In the genomic region with DNA sequence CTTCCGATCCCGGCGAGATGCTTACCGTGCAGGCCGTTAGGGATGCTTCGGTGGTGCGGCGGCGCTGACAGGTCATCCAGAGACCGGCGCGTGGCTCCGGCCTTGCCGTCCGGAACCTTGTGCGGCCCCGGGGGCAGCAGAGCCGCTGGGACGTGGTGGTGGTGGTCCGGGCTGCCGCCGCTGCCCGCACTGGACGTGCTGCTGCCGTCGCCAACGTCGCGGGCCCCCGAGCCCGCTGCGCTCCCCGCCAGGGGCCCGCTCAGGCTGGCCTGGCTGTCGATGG, we compare ENCODE assay signal across 8 mouse cellular contexts. TPM values are rescaled to one million over a fixed set of nuclear protein-coding genes. Genes with fewer than 3 reads are reported as not detected.
DNase-seq lines count a peak whose midpoint lies in the region; ATAC-seq lines count a peak whose summit lies in the region.

No protein-coding gene starts in this region.

- no peak for DNase-seq in kidney, adult 11 months
- DNase-seq in embryonic facial prominence, embryonic 10.5 days (ENCODE audit: low spot score): peak; percentile 47
- peak; percentile 37 for DNase-seq in midbrain, embryonic 14.5 days
- no peak for DNase-seq in layer of hippocampus, postnatal 10 days (ENCODE audit: low spot score in 2 of 2)
- DNase-seq in layer of hippocampus, adult 8-10 months (ENCODE audit: low spot score in 2 of 2): no peak
- DNase-seq in spleen, postnatal 10 days (ENCODE audit: low spot score in 2 of 2): no peak

- no peak for ATAC-seq in kidney, embryonic 15.5 days (replicated peaks; ENCODE audit: low FRiP score)
- ATAC-seq in hindbrain, embryonic 12.5 days (ENCODE audit: low FRiP score): no peak
- ATAC-seq in midbrain, embryonic 14.5 days (ENCODE audit: low FRiP score, low TSS enrichment): no peak

- no peaks in the 10 kb centered on the region for H3K36me3 ChIP-seq in kidney, embryonic 15.5 days
- peaks cover 23% of the 10 kb centered on the region for H3K36me3 ChIP-seq in embryonic facial prominence, embryonic 10.5 days (replicated peaks)
- no peaks in the 10 kb centered on the region for H3K36me3 ChIP-seq in hindbrain, embryonic 12.5 days
- no peaks in the 10 kb centered on the region for H3K36me3 ChIP-seq in midbrain, embryonic 14.5 days (ENCODE audit: control insufficient read depth, insufficient read depth, low read length)

- H3K4me2 ChIP-seq in kidney, embryonic 15.5 days: peak overlapping the region; percentile 97
- peak overlapping the region; percentile 94 for H3K4me2 ChIP-seq in hindbrain, embryonic 12.5 days (replicated peaks)
- peak overlapping the region; percentile 98 for H3K4me2 ChIP-seq in midbrain, embryonic 14.5 days (ENCODE audit: low read length)

- peak overlapping the region; percentile 73 for H3K9ac ChIP-seq in kidney, embryonic 15.5 days
- peak overlapping the region; percentile 93 for H3K9ac ChIP-seq in hindbrain, embryonic 12.5 days
- peak overlapping the region; percentile 90 for H3K9ac ChIP-seq in midbrain, embryonic 14.5 days (replicated peaks; ENCODE audit: low read length)

- no peak overlapping the region for H3K27ac ChIP-seq in kidney, embryonic 15.5 days
- H3K27ac ChIP-seq in embryonic facial prominence, embryonic 10.5 days (replicated peaks): peak overlapping the region; percentile 90
- H3K27ac ChIP-seq in hindbrain, embryonic 12.5 days: peak overlapping the region; percentile 87
- H3K27ac ChIP-seq in midbrain, embryonic 14.5 days (replicated peaks; ENCODE audit: low read depth, low read length): peak overlapping the region; percentile 98

- H3K27me3 ChIP-seq in kidney, embryonic 15.5 days: peaks cover 15% of the 10 kb centered on the region; the same call in 1 of the 2 replicates
- peaks cover 16% of the 10 kb centered on the region for H3K27me3 ChIP-seq in embryonic facial prominence, embryonic 10.5 days (replicated peaks; ENCODE audit: low read depth, poor library complexity, severe bottlenecking)
- no peaks in the 10 kb centered on the region for H3K27me3 ChIP-seq in hindbrain, embryonic 12.5 days
- no peaks in the 10 kb centered on the region for H3K27me3 ChIP-seq in midbrain, embryonic 14.5 days (ENCODE audit: control insufficient read depth, insufficient read depth, low read length)

- peaks cover 86% of the 10 kb centered on the region for H3K4me1 ChIP-seq in kidney, embryonic 15.5 days
- H3K4me1 ChIP-seq in embryonic facial prominence, embryonic 10.5 days: peaks cover 93% of the 10 kb centered on the region
- H3K4me1 ChIP-seq in hindbrain, embryonic 12.5 days: peaks cover 83% of the 10 kb centered on the region
- peaks cover 74% of the 10 kb centered on the region for H3K4me1 ChIP-seq in midbrain, embryonic 14.5 days (ENCODE audit: control insufficient read depth, insufficient read depth, low read length)

- under 1% methylated on average over 35 of the region's 35 CpGs for WGBS in kidney, embryonic 15.5 days
- 1% methylated on average over 35 of the region's 35 CpGs for WGBS in embryonic facial prominence, embryonic 10.5 days
- WGBS in hindbrain, embryonic 12.5 days: under 1% methylated on average over 35 of the region's 35 CpGs
- 1% methylated on average over 25 of the region's 35 CpGs for WGBS in midbrain, embryonic 14.5 days

- H3K9me3 ChIP-seq in kidney, embryonic 15.5 days (replicated peaks): no peaks in the 10 kb centered on the region
- H3K9me3 ChIP-seq in embryonic facial prominence, embryonic 10.5 days: no peaks in the 10 kb centered on the region
- H3K9me3 ChIP-seq in hindbrain, embryonic 12.5 days (replicated peaks): no peaks in the 10 kb centered on the region
- H3K9me3 ChIP-seq in midbrain, embryonic 14.5 days (ENCODE audit: control insufficient read depth, low read length): no peaks in the 10 kb centered on the region

- peak overlapping the region; percentile 81 for H3K4me3 ChIP-seq in kidney, embryonic 15.5 days (replicated peaks)
- H3K4me3 ChIP-seq in embryonic facial prominence, embryonic 10.5 days: peak overlapping the region; percentile 87
- peak overlapping the region; percentile 87 for H3K4me3 ChIP-seq in hindbrain, embryonic 12.5 days
- peak overlapping the region; percentile 83 for H3K4me3 ChIP-seq in midbrain, embryonic 14.5 days (replicated peaks; ENCODE audit: low read depth, low read length)

RNA-seq across cellular contexts. Expression of gene Ccdc85c, which starts 1.0 kb away (rescaled TPM):
- 7.7 and 8.1 TPM in 2 replicates for polyA plus RNA-seq in kidney, embryonic 15.5 days (2015; fragmentation: Nextera tagmentation; extraction: Ambion mirVana)
- polyA plus RNA-seq in embryonic facial prominence, embryonic 10.5 days (2016; fragmentation: Nextera tagmentation; extraction: Ambion mirVana): 11.4 and 12.1 TPM in 2 replicates
- polyA plus RNA-seq in hindbrain, embryonic 12.5 days (2016; fragmentation: Nextera tagmentation; extraction: Ambion mirVana): 15.2 and 16.3 TPM in 2 replicates
- polyA plus RNA-seq in midbrain, embryonic 14.5 days (2014; fragmentation: Nextera tagmentation; extraction: Ambion mirVana): 20.9 and 22.3 TPM in 2 replicates
- 10 to 100 TPM; 58.6 to 62.9 TPM for total RNA-seq in layer of hippocampus, postnatal 10 days (2021)
- 10 to 100 TPM; 56.3 to 67.6 (median 63.0) TPM for total RNA-seq in layer of hippocampus, adult 8-10 months (2022)

RNA-seq across cellular contexts. Expression of gene Hhipl1, which starts 31.8 kb away (rescaled TPM):
- 0.55 and 1.00 TPM in 2 replicates for polyA plus RNA-seq in kidney, embryonic 15.5 days (2015; fragmentation: Nextera tagmentation; extraction: Ambion mirVana)
- polyA plus RNA-seq in embryonic facial prominence, embryonic 10.5 days (2016; fragmentation: Nextera tagmentation; extraction: Ambion mirVana): 0.72 and 0.99 TPM in 2 replicates
- 2.4 and 2.7 TPM in 2 replicates for polyA plus RNA-seq in hindbrain, embryonic 12.5 days (2016; fragmentation: Nextera tagmentation; extraction: Ambion mirVana)
- polyA plus RNA-seq in midbrain, embryonic 14.5 days (2014; fragmentation: Nextera tagmentation; extraction: Ambion mirVana): 1.3 and 1.6 TPM in 2 replicates
- 1 to 10 TPM; 6.3 to 7.4 TPM for total RNA-seq in layer of hippocampus, postnatal 10 days (2021)
- total RNA-seq in layer of hippocampus, adult 8-10 months (2022): 1 to 10 TPM; 5.6 to 8.5 (median 7.1) TPM

RNA-seq across cellular contexts. Expression of gene Cyp46a1, which starts 59.9 kb away (rescaled TPM):
- 10.0 and 10.9 TPM in 2 replicates for polyA plus RNA-seq in kidney, embryonic 15.5 days (2015; fragmentation: Nextera tagmentation; extraction: Ambion mirVana)
- 3.9 and 5.8 TPM in 2 replicates for polyA plus RNA-seq in embryonic facial prominence, embryonic 10.5 days (2016; fragmentation: Nextera tagmentation; extraction: Ambion mirVana)
- 14.2 and 15.6 TPM in 2 replicates for polyA plus RNA-seq in hindbrain, embryonic 12.5 days (2016; fragmentation: Nextera tagmentation; extraction: Ambion mirVana)
- 12.4 and 14.3 TPM in 2 replicates for polyA plus RNA-seq in midbrain, embryonic 14.5 days (2014; fragmentation: Nextera tagmentation; extraction: Ambion mirVana)
- total RNA-seq in layer of hippocampus, postnatal 10 days (2021): 100 to 1,000 TPM in 1 of 2 experiments, 10 to 100 TPM in 1; 89.7 to 103 TPM
- total RNA-seq in layer of hippocampus, adult 8-10 months (2022): 100 to 1,000 TPM; 162 to 181 (median 170) TPM

Comparison
In these comparisons a context has a peak if more than half of its experiments do, and no peak if none do; other contexts are left out.
1. DNase-seq: peak in embryonic facial prominence, embryonic 10.5 days (single experiment) and midbrain, embryonic 14.5 days (single experiment); none in kidney, adult 11 months (single experiment), layer of hippocampus, postnatal 10 days (0 of 2), layer of hippocampus, adult 8-10 months (0 of 2) and spleen, postnatal 10 days (0 of 2).
2. Peak in every context shown above with its lines, with median percentiles within 50 percentile points of each other: H3K4me2 ChIP-seq, H3K4me3 ChIP-seq and H3K9ac ChIP-seq.